22 mouse cellular contexts compared by ENCODE assay signal in genomic region chr2:179993071-179993470, GRCm38 (mm10). TPM values are rescaled to one million over a fixed set of nuclear protein-coding genes. Genes with fewer than 3 reads are reported as not detected.
A peak's percentile ranks its signal among the peaks of the same experiment; 100 is the strongest.
DNase-seq lines count a peak whose midpoint lies in the region; ATAC-seq and TF ChIP-seq lines count a peak whose summit lies in the region.
"Had no signal": no experiment of that assay in that cellular context is flagged by ENCODE, and none has a peak within 500 bp of the region (broad histone marks: within the 10 kb centered on the region; RNA-seq: fewer than 3 reads in every experiment).

No protein-coding gene starts in this region.

- no peaks in the 10 kb centered on the region for H3K36me3 ChIP-seq in heart, embryonic 10.5 days
- no peaks in the 10 kb centered on the region for H3K36me3 ChIP-seq in liver, postnatal 0 days (replicated peaks; ENCODE audit: insufficient read depth, low read length)
- H3K36me3 ChIP-seq in embryonic facial prominence, embryonic 10.5 days (replicated peaks): no peaks in the 10 kb centered on the region
- H3K36me3 ChIP-seq: embryonic facial prominence, embryonic 12.5 days; forebrain, embryonic 12.5 days had no signal

- no peak for TF ChIP-seq EP300 in liver, postnatal 0 days (IDR thresholded peaks at IDR 0.05; ENCODE audit: low read depth)

- intact Hi-C loops in heart, postnatal 25 days (cut with DNase I): no loop called here

- no peak for TF ChIP-seq CTCF in liver, postnatal 0 days (IDR thresholded peaks at IDR 0.05; ENCODE audit: low read depth)

- H3K4me2 ChIP-seq in liver, postnatal 0 days (ENCODE audit: low read depth, low read length): no peak overlapping the region
- H3K4me2 ChIP-seq: embryonic facial prominence, embryonic 12.5 days; forebrain, embryonic 12.5 days had no signal

- H3K27me3 ChIP-seq in heart, embryonic 10.5 days (ENCODE audit: insufficient read depth, poor library complexity, severe bottlenecking): no peaks in the 10 kb centered on the region
- no peaks in the 10 kb centered on the region for H3K27me3 ChIP-seq in liver, postnatal 0 days (ENCODE audit: insufficient read depth, low read length)
- no peaks in the 10 kb centered on the region for H3K27me3 ChIP-seq in embryonic facial prominence, embryonic 10.5 days (replicated peaks; ENCODE audit: low read depth, poor library complexity, severe bottlenecking)
- H3K27me3 ChIP-seq: embryonic facial prominence, embryonic 12.5 days; forebrain, embryonic 12.5 days had no signal

- peaks cover 4% of the 10 kb centered on the region; the same call in 1 of the 2 replicates for H3K4me1 ChIP-seq in heart, embryonic 10.5 days
- H3K4me1 ChIP-seq in liver, postnatal 0 days (ENCODE audit: insufficient read depth): no peaks in the 10 kb centered on the region
- H3K4me1 ChIP-seq in embryonic facial prominence, embryonic 10.5 days: no peaks in the 10 kb centered on the region
- H3K4me1 ChIP-seq: embryonic facial prominence, embryonic 12.5 days; forebrain, embryonic 12.5 days had no signal

- ATAC-seq in liver, postnatal 0 days: no peak
- ATAC-seq: forebrain, embryonic 14.5 days; forebrain, postnatal 0 days had no signal

- peak; percentile 0 for DNase-seq in gastrocnemius, postnatal 25 days
- DNase-seq in gastrocnemius, adult 8-10 months (ENCODE audit: low spot score in 2 of 2): no peak
- peak; percentile 63 for DNase-seq in heart, embryonic 10.5 days (ENCODE audit: low spot score)
- no peak for DNase-seq in heart, postnatal 25 days (ENCODE audit: low spot score)
- DNase-seq in liver, postnatal 0 days: peak; percentile 5
- no peak for DNase-seq in liver
- DNase-seq in embryonic facial prominence, embryonic 10.5 days (ENCODE audit: low spot score): peak; percentile 5
- no peak for DNase-seq in ovary, postnatal 36 days (ENCODE audit: low spot score)
- DNase-seq: adrenal gland, adult 2 months; adrenal gland, postnatal 10 days; adrenal gland, postnatal 25 days; cerebellum, adult 11 months; cerebellum, adult 18-20 months; cerebellum, adult 8-10 months; cerebellum, adult 9-11 months; cerebellum, postnatal 14 days; cerebellum, postnatal 36 days; embryo, embryonic 11 days; forebrain, postnatal 0 days had no signal

- no peak overlapping the region for H3K9ac ChIP-seq in liver, postnatal 0 days (replicated peaks)
- H3K9ac ChIP-seq: embryonic facial prominence, embryonic 12.5 days; forebrain, embryonic 12.5 days; forebrain, postnatal 0 days had no signal

- no peaks in the 10 kb centered on the region for H3K9me3 ChIP-seq in heart, embryonic 10.5 days
- H3K9me3 ChIP-seq in liver, postnatal 0 days (ENCODE audit: low read length): no peaks in the 10 kb centered on the region
- H3K9me3 ChIP-seq in embryonic facial prominence, embryonic 10.5 days: no peaks in the 10 kb centered on the region
- H3K9me3 ChIP-seq: embryonic facial prominence, embryonic 12.5 days; forebrain, embryonic 12.5 days had no signal

- no peak overlapping the region for H3K4me3 ChIP-seq in heart, embryonic 10.5 days
- H3K4me3 ChIP-seq in liver, postnatal 0 days (ENCODE audit: low read depth, low read length): no peak overlapping the region
- no peak overlapping the region for H3K4me3 ChIP-seq in embryonic facial prominence, embryonic 10.5 days
- H3K4me3 ChIP-seq: embryonic facial prominence, embryonic 12.5 days; forebrain, embryonic 12.5 days had no signal

- 72% methylated on average over 5 of the region's 5 CpGs for WGBS in heart, embryonic 10.5 days
- 85% methylated on average over 5 of the region's 5 CpGs for WGBS in liver, postnatal 0 days (ENCODE audit: insufficient replicate concordance)
- 84% methylated on average over 5 of the region's 5 CpGs for WGBS in embryonic facial prominence, embryonic 10.5 days

- no peak overlapping the region for H3K27ac ChIP-seq in heart, embryonic 10.5 days
- H3K27ac ChIP-seq in liver, postnatal 0 days (ENCODE audit: low read depth): no peak overlapping the region
- H3K27ac ChIP-seq in embryonic facial prominence, embryonic 10.5 days (replicated peaks): no peak overlapping the region
- H3K27ac ChIP-seq: embryonic facial prominence, embryonic 12.5 days; forebrain, embryonic 12.5 days had no signal

RNA-seq across cellular contexts. Expression of gene Taf4, which starts 16.6 kb away (rescaled TPM):
- 1 to 10 TPM; 7.2 to 9.9 TPM for total RNA-seq in gastrocnemius, postnatal 25 days (2021)
- total RNA-seq in gastrocnemius, adult 8-10 months (2022): 1 to 10 TPM; 7.2 to 9.6 (median 8.8) TPM
- 2.2 and 3.2 TPM in 2 replicates for polyA plus RNA-seq in heart, embryonic 10.5 days (2016; fragmentation: Nextera tagmentation; extraction: Ambion mirVana)
- total RNA-seq in heart, postnatal 25 days (2021): 10 to 100 TPM; 18.7 to 19.5 TPM
- 1.7 TPM in 2 replicates for polyA plus RNA-seq in liver, postnatal 0 days (2015; fragmentation: Nextera tagmentation; extraction: Ambion mirVana)
- 3.2 and 3.7 TPM in 2 replicates for polyA plus RNA-seq in embryonic facial prominence, embryonic 10.5 days (2016; fragmentation: Nextera tagmentation; extraction: Ambion mirVana)

RNA-seq across cellular contexts. Expression of gene Lsm14b, which starts 31.7 kb away (rescaled TPM):
- total RNA-seq in gastrocnemius, postnatal 25 days (2021): 10 to 100 TPM; 39.7 to 43.9 TPM
- 10 to 100 TPM; 48.2 to 51.7 (median 50.2) TPM for total RNA-seq in gastrocnemius, adult 8-10 months (2022)
- 4.0 and 4.9 TPM in 2 replicates for polyA plus RNA-seq in heart, embryonic 10.5 days (2016; fragmentation: Nextera tagmentation; extraction: Ambion mirVana)
- total RNA-seq in heart, postnatal 25 days (2021): 10 to 100 TPM; 59.2 to 63.1 TPM
- polyA plus RNA-seq in liver, postnatal 0 days (2015; fragmentation: Nextera tagmentation; extraction: Ambion mirVana): 1.6 and 1.7 TPM in 2 replicates
- polyA plus RNA-seq in embryonic facial prominence, embryonic 10.5 days (2016; fragmentation: Nextera tagmentation; extraction: Ambion mirVana): 8.6 and 9.9 TPM in 2 replicates

RNA-seq across cellular contexts. Expression of gene Psma7, which starts 49.2 kb away (rescaled TPM):
- total RNA-seq in gastrocnemius, postnatal 25 days (2021): 100 to 1,000 TPM; 115 to 123 TPM
- total RNA-seq in gastrocnemius, adult 8-10 months (2022): 100 to 1,000 TPM; 137 to 165 (median 152) TPM
- polyA plus RNA-seq in heart, embryonic 10.5 days (2016; fragmentation: Nextera tagmentation; extraction: Ambion mirVana): 567 and 701 TPM in 2 replicates
- 100 to 1,000 TPM; 155 to 163 TPM for total RNA-seq in heart, postnatal 25 days (2021)
- polyA plus RNA-seq in liver, postnatal 0 days (2015; fragmentation: Nextera tagmentation; extraction: Ambion mirVana): 264 and 278 TPM in 2 replicates
- 909 and 921 TPM in 2 replicates for polyA plus RNA-seq in embryonic facial prominence, embryonic 10.5 days (2016; fragmentation: Nextera tagmentation; extraction: Ambion mirVana)

RNA-seq across cellular contexts. Expression of gene Ss18l1, which starts 49.2 kb away (rescaled TPM):
- total RNA-seq in gastrocnemius, postnatal 25 days (2021): 1 to 10 TPM; 1.7 to 2.2 TPM
- total RNA-seq in gastrocnemius, adult 8-10 months (2022): 1 to 10 TPM; 1.8 to 2.5 (median 2.1) TPM
- 3.5 and 4.4 TPM in 2 replicates for polyA plus RNA-seq in heart, embryonic 10.5 days (2016; fragmentation: Nextera tagmentation; extraction: Ambion mirVana)
- total RNA-seq in heart, postnatal 25 days (2021): 1 to 10 TPM; 2.2 to 2.3 TPM
- 0.50 and 0.62 TPM in 2 replicates for polyA plus RNA-seq in liver, postnatal 0 days (2015; fragmentation: Nextera tagmentation; extraction: Ambion mirVana)
- 8.3 and 8.6 TPM in 2 replicates for polyA plus RNA-seq in embryonic facial prominence, embryonic 10.5 days (2016; fragmentation: Nextera tagmentation; extraction: Ambion mirVana)

Comparison
In these comparisons a context has a peak if more than half of its experiments do, and no peak if none do; other contexts are left out.
1. DNase-seq: peak in gastrocnemius, postnatal 25 days (single experiment), heart, embryonic 10.5 days (single experiment), liver, postnatal 0 days (single experiment) and embryonic facial prominence, embryonic 10.5 days (single experiment); none in gastrocnemius, adult 8-10 months (0 of 2), heart, postnatal 25 days (single experiment), liver (single experiment) and ovary, postnatal 36 days (single experiment).